Mouse (Mus musculus): ENCODE measurements around the gene Rhbdf1.

DNA sequence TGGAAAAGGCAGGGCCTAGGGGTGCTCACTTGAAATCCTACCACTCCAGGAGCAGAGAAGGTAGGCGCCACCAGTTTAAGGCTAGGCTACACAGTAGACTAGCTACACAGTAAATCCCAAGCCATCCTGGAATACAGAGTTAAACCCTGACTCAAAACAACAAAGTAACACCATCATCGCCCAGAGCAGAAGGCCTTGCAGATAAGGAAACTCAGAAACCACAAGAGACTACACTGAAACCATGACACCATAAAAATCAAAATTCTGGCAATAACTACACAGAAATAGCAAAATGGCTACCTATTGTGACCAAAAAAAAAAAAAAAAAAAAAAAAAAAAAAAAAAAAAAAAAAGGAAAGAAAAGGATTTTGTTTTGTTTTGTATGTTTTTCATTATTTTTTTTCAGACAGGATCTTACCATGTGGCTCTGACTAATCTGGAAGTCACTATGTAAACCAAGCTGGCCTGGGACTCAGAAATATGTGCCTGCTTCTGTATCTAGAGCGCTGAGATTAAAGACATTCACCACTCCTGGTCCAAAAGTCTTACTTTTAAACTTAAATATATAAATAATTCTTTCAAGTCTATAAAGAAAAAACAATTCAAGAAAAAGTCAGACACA is 43.1 kb upstream of the Rhbdf1 start:
- TF ChIP-seq POLR2A (IDR thresholded peaks at IDR 0.05; ENCODE audit: low read depth, low read length) (no peak), CTCF (IDR thresholded peaks at IDR 0.05; ENCODE audit: extremely low read depth, insufficient read depth, insufficient read length, insufficient replicate concordance) (no peak)
